Mouse (Mus musculus) liver, adult 2 months (tissue): ENCODE measurements around the gene Sc5d.

Experiments used
- CTCF ChIP-seq: fragments of 200-500 bp; IDR thresholded peaks from 2 replicates; pipeline ENCODE4 v1.5.1; 2011; ENCODE audit warnings: low read depth, low read length, control low read depth
- POLR2A ChIP-seq: fragments of 200-500 bp; IDR thresholded peaks from 2 replicates; pipeline ENCODE4 v1.6.1; 2011; ENCODE audit warnings: low read length, control low read depth; ENCODE audit not compliant: insufficient read depth; ENCODE audit errors: extremely low read depth

GRCm38 (mm10) chr9:42277162-42277561 is 13.1 kb upstream of the Sc5d start:
- TF ChIP-seq POLR2A (no peak), CTCF (no peak)
